In genomic region chr6:83040601-83041000, GRCm38 (mm10) we compare ENCODE assay signal across 24 mouse cellular contexts. TPM values are rescaled to one million over a fixed set of nuclear protein-coding genes. Genes with fewer than 3 reads are reported as not detected.
"Had no signal": no experiment of that assay in that cellular context is flagged by ENCODE, and none has a peak within 500 bp of the region (broad histone marks: within the 10 kb centered on the region; RNA-seq: fewer than 3 reads in every experiment).

No protein-coding gene starts in this region.

- H3K27ac ChIP-seq: limb, embryonic 12.5 days; limb, embryonic 15.5 days; midbrain, embryonic 10.5 days; midbrain, embryonic 13.5 days; neural tube, embryonic 13.5 days; stomach, postnatal 0 days had no signal

- H3K36me3 ChIP-seq: midbrain, embryonic 10.5 days; midbrain, embryonic 13.5 days; neural tube, embryonic 13.5 days had no signal

- H3K9me3 ChIP-seq: limb, embryonic 12.5 days; limb, embryonic 15.5 days; midbrain, embryonic 10.5 days; midbrain, embryonic 13.5 days; neural tube, embryonic 13.5 days had no signal

- H3K9ac ChIP-seq: limb, embryonic 12.5 days; limb, embryonic 15.5 days; lung, embryonic 14.5 days; midbrain, embryonic 13.5 days; neural tube, embryonic 13.5 days had no signal

- DNase-seq: kidney, adult 18-20 months; kidney, adult 9 months; kidney, postnatal 14 days; kidney, postnatal 4 days; left cerebral cortex, postnatal 4 days; lung, embryonic 14.5 days; lung, postnatal 36 days; retina, postnatal 1 day; right cerebral cortex, postnatal 25 days; spleen, adult 18-20 months; thymus, adult 2 months; thymus, postnatal 14 days; thymus, postnatal 4 days had no signal

- H3K4me2 ChIP-seq: limb, embryonic 12.5 days; limb, embryonic 15.5 days; lung, embryonic 14.5 days; midbrain, embryonic 13.5 days; neural tube, embryonic 13.5 days had no signal

- H3K27me3 ChIP-seq: limb, embryonic 15.5 days had no signal

- H3K4me3 ChIP-seq: limb, embryonic 12.5 days; limb, embryonic 15.5 days; midbrain, embryonic 10.5 days; midbrain, embryonic 13.5 days; myocyte; neural tube, embryonic 13.5 days had no signal

- ATAC-seq: inflammation-experienced regulatory T-cells, adult 6 months; intestine, embryonic 16.5 days; lung, postnatal 0 days; midbrain, embryonic 13.5 days; midbrain, embryonic 16.5 days had no signal

RNA-seq across cellular contexts. Expression of gene Loxl3, which starts 6.6 kb away (rescaled TPM):
- polyA plus RNA-seq: inflammation-experienced regulatory T-cells, adult 6 months had no signal
